ENCODE assay signal across 17 mouse cellular contexts in genomic region chr3:145105773-145106504, GRCm38 (mm10). TPM values are rescaled to one million over a fixed set of nuclear protein-coding genes. Genes with fewer than 3 reads are reported as not detected.
DNase-seq lines count a peak whose midpoint lies in the region; ATAC-seq and TF ChIP-seq lines count a peak whose summit lies in the region.
"Had no signal": no experiment of that assay in that cellular context is flagged by ENCODE, and none has a peak within 500 bp of the region (broad histone marks: within the 10 kb centered on the region; RNA-seq: fewer than 3 reads in every experiment).

No protein-coding gene starts in this region.

- no peak overlapping the region for H3K4me3 ChIP-seq in forebrain, postnatal 0 days (ENCODE audit: low read depth, low read length)
- no peak overlapping the region for H3K4me3 ChIP-seq in forebrain, embryonic 10.5 days
- H3K4me3 ChIP-seq in layer of hippocampus, adult 2 months: no peak overlapping the region
- no peak overlapping the region for H3K4me3 ChIP-seq in cortical plate, adult 2 months (ENCODE audit: insufficient read depth, low read length)
- H3K4me3 ChIP-seq: forebrain, embryonic 13.5 days; heart, embryonic 13.5 days; neural tube, embryonic 12.5 days had no signal

- H3K27me3 ChIP-seq in forebrain, postnatal 0 days (ENCODE audit: insufficient read depth, low read length): no peaks in the 10 kb centered on the region
- H3K27me3 ChIP-seq in forebrain, embryonic 10.5 days (ENCODE audit: poor library complexity, severe bottlenecking): no peaks in the 10 kb centered on the region
- H3K27me3 ChIP-seq: forebrain, embryonic 13.5 days; heart, embryonic 13.5 days; neural tube, embryonic 12.5 days had no signal

- H3K9me3 ChIP-seq in forebrain, postnatal 0 days (ENCODE audit: low read length): no peaks in the 10 kb centered on the region
- H3K9me3 ChIP-seq in forebrain, embryonic 10.5 days: peaks cover 5% of the 10 kb centered on the region; the same call in 1 of the 2 replicates
- H3K9me3 ChIP-seq: forebrain, embryonic 13.5 days; heart, embryonic 13.5 days; neural tube, embryonic 12.5 days had no signal

- DNase-seq in forebrain, postnatal 0 days: peak; percentile 9
- DNase-seq in forebrain, embryonic 10.5 days (ENCODE audit: extremely low spot score, low spot score): no peak
- no peak for DNase-seq in layer of hippocampus, adult 2 months (ENCODE audit: low spot score in 2 of 2)
- DNase-seq in layer of hippocampus, adult 8-10 months (ENCODE audit: low spot score in 2 of 2): no peak
- DNase-seq in 416B (ENCODE audit: low read depth): peak; percentile 58
- no peak for DNase-seq in adrenal gland, adult 2 months
- DNase-seq in cerebellum, postnatal 36 days: no peak
- DNase-seq: cerebellum, adult 9-10 months; embryo, embryonic 11 days; midbrain, embryonic 14.5 days had no signal

- no peaks in the 10 kb centered on the region for H3K4me1 ChIP-seq in forebrain, postnatal 0 days (ENCODE audit: insufficient read depth)
- H3K4me1 ChIP-seq in forebrain, embryonic 10.5 days: no peaks in the 10 kb centered on the region
- H3K4me1 ChIP-seq in cortical plate, adult 2 months (ENCODE audit: control insufficient read depth, insufficient read depth, low read length): no peaks in the 10 kb centered on the region
- H3K4me1 ChIP-seq: forebrain, embryonic 13.5 days; neural tube, embryonic 12.5 days had no signal

- H3K4me2 ChIP-seq in forebrain, postnatal 0 days (ENCODE audit: low read depth): no peak overlapping the region
- H3K4me2 ChIP-seq: forebrain, embryonic 13.5 days; heart, embryonic 13.5 days; neural tube, embryonic 12.5 days had no signal

- no peak for ATAC-seq in forebrain, postnatal 0 days
- ATAC-seq: forebrain, embryonic 13.5 days; inflammation-experienced regulatory T-cells, adult 6 months had no signal

- H3K36me3 ChIP-seq in forebrain, postnatal 0 days (ENCODE audit: insufficient read depth): no peaks in the 10 kb centered on the region
- H3K36me3 ChIP-seq in forebrain, embryonic 10.5 days (replicated peaks): no peaks in the 10 kb centered on the region
- H3K36me3 ChIP-seq: heart, embryonic 13.5 days; neural tube, embryonic 12.5 days had no signal

- H3K27ac ChIP-seq in forebrain, postnatal 0 days (ENCODE audit: low read depth, low read length): no peak overlapping the region
- no peak overlapping the region for H3K27ac ChIP-seq in forebrain, embryonic 10.5 days
- H3K27ac ChIP-seq in layer of hippocampus, adult 2 months: no peak overlapping the region
- H3K27ac ChIP-seq in cortical plate, adult 2 months (ENCODE audit: insufficient read depth, low read length): no peak overlapping the region
- H3K27ac ChIP-seq: forebrain, embryonic 13.5 days; heart, embryonic 13.5 days; neural tube, embryonic 12.5 days had no signal

- H3K9ac ChIP-seq in forebrain, postnatal 0 days: no peak overlapping the region
- H3K9ac ChIP-seq: forebrain, embryonic 13.5 days; heart, embryonic 13.5 days; neural tube, embryonic 12.5 days had no signal

- TF ChIP-seq CTCF in forebrain, postnatal 0 days (IDR thresholded peaks at IDR 0.05; ENCODE audit: low read depth): peak; percentile 40
- TF ChIP-seq CTCF in layer of hippocampus, adult 2 months (conservative IDR thresholded peaks at IDR 0.05): peak; percentile 41
- 0 out of 2 replicates have a peak, but pooled peaks have one; percentile 21 for TF ChIP-seq CTCF in cortical plate, adult 2 months (IDR thresholded peaks at IDR 0.05; ENCODE audit: extremely low read depth, insufficient read depth, low read length)

- 83% methylated on average over 5 of the region's 5 CpGs for WGBS in forebrain, postnatal 0 days
- 85% methylated on average over 5 of the region's 5 CpGs for WGBS in forebrain, embryonic 10.5 days

- no peak for TF ChIP-seq POLR2A in cortical plate, adult 2 months (IDR thresholded peaks at IDR 0.05; ENCODE audit: extremely low read depth, insufficient read depth, low read length)

RNA-seq across cellular contexts. Expression of gene Clca2, which starts 6.7 kb away (rescaled TPM):
- not detected in 2 replicates for total RNA-seq in forebrain, postnatal 0 days (2014; rRNA removed)
- not detected in 2 replicates for polyA plus RNA-seq in forebrain, postnatal 0 days (2015; fragmentation: Nextera tagmentation; extraction: Ambion mirVana)
- 0.10 and 0.12 TPM in 2 replicates for polyA plus RNA-seq in forebrain, embryonic 10.5 days (2016; fragmentation: Nextera tagmentation; extraction: Ambion mirVana)
- total RNA-seq in layer of hippocampus, adult 2 months (2021): not detected
- total RNA-seq in layer of hippocampus, adult 8-10 months (2022): not detected
- not detected in 2 replicates for polyA plus RNA-seq in cortical plate, adult 2 months (2012; rRNA removed)
- total RNA-seq in adrenal gland, adult 2 months (2021): not detected
- 0.12 and 0.17 TPM in 2 replicates for polyA plus RNA-seq in adrenal gland, adult 2 months (2012; rRNA removed)
- total RNA-seq: hematopoietic stem cell, adult 5-6 weeks; liver, adult 2 months had no signal
- polyA plus RNA-seq: forebrain, embryonic 13.5 days; inflammation-experienced regulatory T-cells, adult 6 months; liver, adult 2 months; midbrain, embryonic 14.5 days had no signal

RNA-seq across cellular contexts. Expression of gene Odf2l, which starts 12.4 kb away (rescaled TPM):
- 13.1 and 16.8 TPM in 2 replicates for total RNA-seq in forebrain, postnatal 0 days (2014; rRNA removed)
- 8.1 and 9.2 TPM in 2 replicates for polyA plus RNA-seq in forebrain, postnatal 0 days (2015; fragmentation: Nextera tagmentation; extraction: Ambion mirVana)
- polyA plus RNA-seq in forebrain, embryonic 10.5 days (2016; fragmentation: Nextera tagmentation; extraction: Ambion mirVana): 21.6 and 26.0 TPM in 2 replicates
- 10 to 100 TPM; 18.0 to 25.9 TPM for total RNA-seq in layer of hippocampus, adult 2 months (2021)
- total RNA-seq in layer of hippocampus, adult 8-10 months (2022): 10 to 100 TPM; 17.4 to 28.8 (median 21.7) TPM
- 15.2 and 15.9 TPM in 2 replicates for polyA plus RNA-seq in cortical plate, adult 2 months (2012; rRNA removed)
- 10 to 100 TPM; 17.0 to 18.2 TPM for total RNA-seq in adrenal gland, adult 2 months (2021)
- polyA plus RNA-seq in adrenal gland, adult 2 months (2012; rRNA removed): 1.2 and 2.0 TPM in 2 replicates

Comparison
In these comparisons a context has a peak if more than half of its experiments do, and no peak if none do; other contexts are left out.
1. DNase-seq: peak in forebrain, postnatal 0 days (single experiment) and 416B (single experiment); none in forebrain, embryonic 10.5 days (single experiment), layer of hippocampus, adult 2 months (0 of 2), layer of hippocampus, adult 8-10 months (0 of 2), adrenal gland, adult 2 months (single experiment) and cerebellum, postnatal 36 days (0 of 2).
2. Peak in every context shown above with its lines, with median percentiles within 50 percentile points of each other: CTCF ChIP-seq.